Mouse (Mus musculus) R1 (cell line): ENCODE measurements around the gene Ifit2.
"Not testable (repeated sequence)": the region's sequence is repeated elsewhere in the genome, so short reads cannot be mapped to it uniquely, and the experiment has no call there.

Source experiments
- DNase-seq: peaks from one replicate; pipeline ENCODE4 v3.0.0-alpha.2; 2018; ENCODE audit warnings: low read depth, low spot score

Ifit2 gene

DNA sequence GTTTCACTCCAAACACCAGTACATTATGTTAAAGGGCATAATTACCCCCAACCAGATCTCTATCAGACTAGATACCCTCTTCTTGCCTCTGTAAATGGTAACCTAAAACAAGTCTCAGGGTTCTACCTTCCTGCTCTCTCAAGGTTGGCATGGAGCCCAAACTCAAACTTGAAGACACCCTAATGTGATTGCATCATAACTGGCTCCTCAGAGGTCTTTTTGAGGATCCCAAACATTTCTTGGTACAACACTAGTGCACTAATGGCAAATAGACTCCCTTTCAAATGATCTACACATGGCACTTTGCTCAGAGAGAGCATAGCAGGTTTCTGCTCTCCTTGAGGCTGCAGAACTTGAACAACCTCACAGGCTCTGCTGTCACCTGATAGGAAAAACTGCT is 46.3 kb downstream of the Ifit2 start:
- no peak for DNase-seq

DNA sequence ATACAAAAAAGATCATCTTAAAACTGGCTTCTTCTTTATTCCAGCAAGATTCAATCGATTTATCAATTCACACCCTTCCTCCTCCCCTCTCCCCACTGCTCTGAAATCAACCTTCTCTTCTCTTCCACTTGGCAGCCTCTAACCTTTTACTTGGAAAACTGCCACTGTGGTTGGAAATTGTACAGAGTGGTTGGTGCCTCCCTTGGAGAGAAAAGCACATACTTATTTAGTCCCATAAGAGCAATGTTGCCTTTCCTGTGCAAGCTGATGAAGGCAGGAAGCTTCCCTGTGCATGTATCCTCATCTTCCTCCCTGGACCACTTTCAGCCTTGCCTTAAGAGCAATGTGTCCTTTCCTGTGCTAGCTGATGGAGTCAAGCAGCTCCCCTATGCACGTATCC is 47.8 kb downstream of the Ifit2 start:
- no peak for DNase-seq

DNA sequence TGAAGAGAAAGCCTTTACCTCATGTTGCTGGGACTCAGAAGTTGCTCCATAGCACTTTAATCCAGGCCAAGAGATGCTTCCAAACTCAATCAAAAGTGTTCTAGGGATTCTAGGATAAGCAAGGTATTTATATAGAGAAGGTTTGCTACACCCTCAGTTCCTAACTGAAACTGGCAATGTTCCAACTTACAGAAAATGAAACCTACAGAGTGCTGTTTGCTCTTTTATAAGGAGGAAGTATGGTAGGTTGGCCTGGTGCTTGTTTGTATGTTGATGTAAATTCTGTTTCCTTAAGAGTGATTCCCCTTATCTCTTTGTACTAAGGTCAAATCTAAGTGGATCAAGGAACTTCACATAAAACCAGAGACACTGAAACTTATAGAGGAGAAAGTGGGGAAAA is 48.8 kb downstream of the Ifit2 start:
- not testable (repeated sequence) for DNase-seq

DNA sequence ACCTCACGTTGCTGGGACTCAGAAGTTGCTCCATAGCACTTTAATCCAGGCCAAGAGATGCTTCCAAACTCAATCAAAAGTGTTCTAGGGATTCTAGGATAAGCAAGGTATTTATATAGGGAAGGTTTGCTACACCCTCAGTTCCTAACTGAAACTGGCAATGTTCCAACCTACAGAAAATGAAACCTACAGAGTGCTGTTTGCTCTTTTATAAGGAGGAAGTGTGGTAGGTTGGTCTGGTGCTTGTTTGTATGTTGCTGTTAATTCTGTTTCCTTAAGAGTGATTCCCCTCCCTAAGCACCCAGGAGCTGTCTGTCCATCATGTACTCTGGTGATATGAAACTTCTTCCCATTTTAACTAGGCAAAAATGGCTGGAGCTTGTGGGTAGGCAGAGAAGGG is 51.4 kb downstream of the Ifit2 start, which contains the start of gene Ifit1bl1:
Gene Ifit1bl1, minus strand, starts transcription at position 69 of the 400 bp plus-strand sequence.
- not testable (repeated sequence) for DNase-seq

DNA sequence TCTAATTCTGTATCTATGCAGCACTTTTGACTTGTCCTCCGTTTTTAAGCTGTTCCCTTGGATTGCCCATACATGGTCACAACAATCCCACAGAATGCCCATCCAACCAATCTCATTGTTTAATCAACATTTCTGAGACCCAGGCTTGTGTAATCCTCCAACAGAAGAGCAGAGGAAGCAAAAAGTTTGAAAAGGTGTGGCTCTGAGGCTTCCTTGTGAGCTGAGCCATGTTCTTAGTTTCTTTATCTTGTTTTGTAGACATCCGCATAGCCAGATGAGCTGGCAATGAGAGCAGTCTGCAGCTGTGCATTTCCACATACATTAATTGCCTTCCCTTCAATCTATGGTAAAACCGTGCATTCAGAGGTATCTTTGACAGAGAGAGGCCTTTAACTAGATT is 55.0 kb downstream of the Ifit2 start:
- no peak for DNase-seq

DNA sequence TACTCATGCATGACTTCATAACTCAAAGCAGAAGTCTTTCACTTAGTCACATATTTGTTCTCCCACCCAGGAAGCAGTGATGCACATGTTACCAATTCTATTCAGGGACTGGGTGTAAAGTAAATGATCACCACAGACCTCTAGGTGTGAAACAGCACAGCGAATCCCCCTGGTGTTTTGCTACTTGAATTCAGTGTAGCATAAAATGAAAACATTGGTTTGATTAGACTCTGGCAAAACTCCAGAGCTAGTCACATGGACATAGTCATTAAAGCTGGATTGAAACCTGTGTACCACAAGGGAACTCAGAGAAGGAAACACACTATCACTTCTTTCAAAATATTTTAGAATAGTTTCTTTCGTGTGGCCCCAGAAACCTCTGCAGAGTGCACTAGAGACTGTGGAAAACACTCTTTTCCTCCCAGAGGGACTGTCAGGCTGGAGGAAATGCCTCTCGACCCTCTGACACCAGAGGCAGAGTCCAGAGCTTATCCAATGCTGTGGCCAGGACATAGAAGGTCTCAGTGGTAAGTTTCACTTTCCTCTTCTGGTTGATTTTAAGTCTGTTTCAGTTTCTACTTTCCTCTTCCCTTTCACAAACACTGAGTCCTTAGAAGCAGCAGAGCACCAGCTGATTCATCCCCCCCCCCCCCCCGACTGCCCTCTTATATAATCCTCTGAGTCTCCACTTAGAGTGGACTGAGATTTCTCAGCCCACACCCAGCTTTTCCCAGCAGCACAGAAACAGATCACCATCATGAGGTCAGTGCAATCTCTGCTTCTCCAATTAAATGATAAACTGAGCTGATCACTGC is 57.0 kb downstream of the Ifit2 start, which contains the start of gene Ifit3b:
Gene Ifit3b, plus strand, starts transcription at position 734 of the 815 bp plus-strand sequence.
- DNase-seq: not testable (repeated sequence)

DNA sequence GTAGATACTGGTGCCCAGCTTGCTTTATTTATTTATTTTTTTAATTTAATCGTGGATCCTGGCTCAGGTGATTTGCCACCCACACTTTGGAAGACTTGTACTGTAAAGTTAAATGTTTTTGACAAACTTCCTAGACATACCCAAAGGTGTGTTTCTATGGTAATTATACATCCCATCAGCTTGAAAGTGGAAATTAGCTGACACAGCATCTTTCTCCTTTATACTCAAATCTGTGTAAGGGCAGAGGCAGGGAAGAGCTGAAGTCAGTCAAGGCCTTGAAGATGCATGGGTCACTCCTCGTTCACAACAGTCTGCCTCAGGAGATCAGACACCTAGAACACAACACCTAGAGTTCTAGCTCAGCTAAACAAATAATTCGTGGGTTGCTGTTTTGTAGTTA is 59.6 kb downstream of the Ifit2 start:
- not testable (repeated sequence) for DNase-seq

DNA sequence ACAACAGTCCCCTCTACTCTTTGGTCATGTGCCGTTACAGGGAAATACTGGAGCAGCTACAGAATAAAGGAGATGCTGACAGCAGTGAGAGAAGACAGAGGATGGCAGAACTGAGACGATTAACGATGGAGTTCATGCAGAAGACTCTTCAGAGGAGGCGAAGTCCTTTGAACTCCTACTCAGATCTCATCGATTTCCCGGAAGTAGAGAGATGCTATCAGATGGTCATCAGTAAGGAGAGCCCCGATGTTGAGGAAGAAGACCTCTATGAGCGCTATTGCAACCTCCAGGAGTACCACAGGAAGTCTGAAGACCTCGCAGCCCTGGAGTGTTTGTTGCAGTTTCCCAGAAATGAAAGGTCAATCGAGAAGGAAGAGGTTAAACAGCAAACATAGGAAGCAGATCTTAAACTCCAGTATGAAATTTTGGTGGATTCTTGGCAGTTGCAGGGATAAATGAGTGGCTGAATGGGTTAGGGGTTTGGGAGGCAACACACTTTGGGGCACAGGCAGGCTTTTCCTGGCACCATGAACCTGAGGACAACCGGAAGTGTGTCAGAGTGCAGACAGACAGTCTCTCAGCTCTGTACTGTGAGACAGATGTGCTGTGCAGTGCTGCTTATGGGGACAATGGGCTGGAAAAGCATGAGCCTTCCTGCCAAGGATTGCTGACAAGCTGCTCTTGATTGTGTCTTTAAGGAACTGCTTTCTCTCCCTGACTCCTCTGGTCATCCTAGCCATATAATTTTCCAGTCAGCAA is 61.9 kb downstream of the Ifit2 start:
- DNase-seq: not testable (repeated sequence)

DNA sequence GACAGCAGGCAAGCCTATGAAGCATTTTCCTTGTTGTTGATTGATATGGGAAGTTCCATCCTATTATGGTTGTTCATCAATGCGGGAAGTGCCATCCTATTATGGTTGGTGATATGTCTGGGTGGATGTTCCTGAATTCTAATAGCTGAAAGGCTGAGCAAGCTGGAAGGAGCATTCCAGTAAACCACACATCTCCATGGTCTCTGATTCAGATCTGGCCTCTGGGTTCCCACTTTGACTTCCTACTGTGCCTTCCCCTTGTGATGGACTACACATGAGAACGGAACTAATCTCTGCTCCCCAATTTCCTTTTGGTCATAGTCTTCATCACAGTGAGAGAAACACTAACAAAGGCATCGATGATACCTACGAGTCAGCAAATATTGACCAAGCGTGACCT is 70.4 kb downstream of the Ifit2 start:
- DNase-seq: no peak

DNA sequence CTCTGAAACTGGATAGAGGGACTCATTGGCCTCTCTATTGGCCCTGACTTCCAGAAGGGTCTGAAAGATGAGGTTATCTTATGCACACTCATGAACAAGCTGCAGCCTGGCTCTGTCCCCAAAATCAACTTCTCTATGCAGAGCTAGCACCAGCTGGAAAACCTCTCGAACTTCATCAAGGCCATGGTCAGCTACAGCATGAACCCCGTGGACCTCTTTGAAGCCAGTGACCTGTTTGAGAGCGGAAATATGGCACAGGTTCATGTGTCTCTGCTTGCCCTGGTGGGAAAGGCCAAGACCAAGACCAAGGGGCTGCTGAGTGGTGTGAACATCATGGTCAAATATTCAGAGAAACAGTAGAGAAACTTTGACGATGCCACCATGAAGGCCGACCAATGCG is 73.3 kb downstream of the Ifit2 start:
- DNase-seq: no peak

DNA sequence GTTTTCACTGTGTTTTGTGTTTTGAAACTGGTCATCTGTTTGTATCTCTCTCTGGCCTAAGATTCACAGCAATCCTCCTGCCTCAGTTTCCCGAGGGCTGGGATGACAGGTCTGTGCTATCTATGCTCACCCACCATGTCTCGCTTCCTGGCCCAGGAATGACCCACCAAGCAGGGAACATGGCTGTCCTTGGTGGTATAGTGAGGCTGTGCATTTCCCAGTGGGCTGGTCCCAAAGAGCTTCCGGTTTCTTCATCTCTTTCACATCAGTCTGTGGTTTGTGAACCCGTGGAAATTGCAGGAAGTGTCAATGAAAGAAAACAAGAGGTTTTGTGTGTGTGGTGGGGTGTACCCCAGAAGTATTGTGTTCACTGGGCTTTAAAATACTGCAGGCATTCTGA is 74.2 kb downstream of the Ifit2 start:
- no peak for DNase-seq
